Mouse (Mus musculus): Measurements from ENCODE around the gene Cask. TPM values are rescaled to one million over a fixed set of nuclear protein-coding genes. Genes with fewer than 3 reads are reported as not detected.
A peak's percentile ranks its signal among the peaks of the same experiment; 100 is the strongest.

Cask gene
- polyA plus RNA-seq, 1 experiment from 2014 or later, result 64.5 TPM

DNA sequence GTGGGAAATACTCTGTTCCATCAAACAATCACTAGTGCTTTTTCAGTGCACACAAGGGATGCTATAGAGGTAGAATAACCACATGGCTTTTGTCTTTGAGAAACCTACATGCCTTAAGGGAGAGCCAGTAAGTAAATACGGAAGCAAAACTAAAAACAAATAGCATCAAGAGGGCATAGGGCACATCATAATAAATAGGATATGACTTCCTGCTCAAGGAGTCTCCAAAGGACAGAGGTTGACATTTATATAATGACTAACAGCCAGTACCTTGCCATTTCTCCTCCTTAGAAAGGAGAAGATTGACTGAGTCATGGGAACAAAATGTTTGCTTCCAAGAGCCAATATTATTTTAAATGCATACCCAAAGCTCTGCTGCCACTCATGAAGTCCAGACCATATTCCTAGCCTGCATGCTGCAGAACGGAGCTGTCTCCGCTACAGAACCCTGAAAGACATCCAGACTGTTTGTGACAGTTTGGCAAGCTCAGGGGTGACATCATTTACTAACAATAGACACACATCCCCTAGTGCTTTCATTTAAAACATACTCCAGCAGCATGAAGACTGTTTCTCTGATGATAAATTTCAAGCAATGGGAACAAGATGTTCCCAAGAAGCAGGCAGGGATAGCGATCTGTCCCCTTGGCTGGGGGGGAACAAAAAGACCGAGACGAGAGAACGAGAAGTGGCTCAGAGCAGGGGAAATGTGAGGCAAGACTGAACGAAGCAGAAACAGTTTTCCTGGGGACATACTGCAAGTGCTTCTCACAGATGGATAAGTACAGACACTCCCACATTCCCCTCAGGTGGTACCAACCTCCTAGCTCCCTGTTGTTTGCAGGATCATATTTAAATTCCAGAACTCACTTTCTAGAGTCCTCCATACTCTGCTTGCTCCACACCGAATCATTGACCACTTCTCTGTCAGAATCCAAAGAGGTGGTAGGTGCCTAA lies 381.7 kb downstream of the Cask start:
- H3K4me2 ChIP-seq, result no peak overlapping the region
- peak overlapping the region; percentile 20; the same call in 1 of the 2 replicates for H3K27ac ChIP-seq (replicated peaks)
- H3K4me3 ChIP-seq, result no peak overlapping the region
- H3K36me3 ChIP-seq, result no peaks in the 10 kb centered on the region
- no peaks in the 10 kb centered on the region for H3K9me3 ChIP-seq
- no peak overlapping the region for H3K9ac ChIP-seq
- no peaks in the 10 kb centered on the region for H3K27me3 ChIP-seq
- no peak for ATAC-seq (ENCODE audit: low FRiP score, low read depth)
- 67% methylated on average over 9 of the region's 9 CpGs for WGBS
- no peaks in the 10 kb centered on the region for H3K4me1 ChIP-seq (replicated peaks)

DNA sequence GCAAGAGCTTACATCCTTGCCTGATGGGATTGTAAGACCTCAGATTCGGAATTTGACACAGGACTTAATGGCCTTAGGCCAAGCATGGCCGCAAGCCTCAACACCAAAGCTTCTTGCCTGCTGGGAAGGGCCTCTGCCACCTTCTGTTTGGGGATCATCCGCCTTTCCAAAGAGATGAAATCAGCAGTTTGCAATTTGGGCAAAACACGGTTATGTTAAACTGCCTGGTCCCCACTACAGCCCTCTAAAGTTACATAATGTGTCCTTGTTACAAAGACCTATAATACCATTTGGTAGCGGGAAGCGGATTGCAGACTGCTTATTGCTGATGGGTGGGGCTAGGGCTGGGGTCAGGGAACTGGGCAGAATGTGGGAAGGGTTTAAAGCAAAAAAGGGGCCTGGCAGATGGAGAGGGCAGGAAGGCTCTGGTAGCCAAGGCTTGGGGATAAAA lies 384.0 kb downstream of the Cask start:
- Histone ChIP-seq H3K27me3 (no peaks in the 10 kb centered on the region), H3K4me2 (no peak overlapping the region), H3K27ac (replicated peaks) (no peak overlapping the region), H3K4me1 (replicated peaks) (no peaks in the 10 kb centered on the region), H3K4me3 (no peak overlapping the region), H3K36me3 (no peaks in the 10 kb centered on the region), H3K9me3 (no peaks in the 10 kb centered on the region), H3K9ac (no peak overlapping the region)
- ATAC-seq (ENCODE audit: low FRiP score, low read depth), result no peak
- WGBS, result 84% methylated on average over 6 of the region's 6 CpGs

Small RNA genes within 50 kb of the gene (microRNA-seq; reads per million reads assigned to microRNA genes)
- not detected for gene Gm25246

Other genes starting within 250 kb of the Cask start
- gene Gpr34, start 219.3 kb downstream of the Cask start, polyA plus RNA-seq (2015; fragmentation: Nextera tagmentation; extraction: Ambion mirVana), result 2.5 and 3.7 TPM in 2 replicates
- 0.19 and 0.50 TPM in 2 replicates for gene Gpr82, start 190.0 kb downstream of the Cask start, polyA plus RNA-seq (2015; fragmentation: Nextera tagmentation; extraction: Ambion mirVana)

Measured in hindbrain, embryonic 15.5 days (tissue).